Mouse (Mus musculus) ZHBTc4 (cell line): ENCODE results near the gene Ccm2.

Experiments used
- DNase-seq: peaks from one replicate; pipeline ENCODE4 v3.0.0-alpha.2; 2011; ENCODE audit warnings: low read depth, low spot score

Ccm2 gene

GRCm38 (mm10) chr11:6580065-6580750 is 33.5 kb downstream of the Ccm2 start:
- peak; percentile 25 for DNase-seq

GRCm38 (mm10) chr11:6581560-6581959 is 34.9 kb downstream of the Ccm2 start:
- DNase-seq, result no peak

GRCm38 (mm10) chr11:6585748-6586147 is 39.1 kb downstream of the Ccm2 start:
- DNase-seq, result no peak

GRCm38 (mm10) chr11:6586660-6587059 is 40.0 kb downstream of the Ccm2 start:
- no peak for DNase-seq

GRCm38 (mm10) chr11:6587249-6587940 is 40.7 kb downstream of the Ccm2 start:
- DNase-seq, result no peak

DNA sequence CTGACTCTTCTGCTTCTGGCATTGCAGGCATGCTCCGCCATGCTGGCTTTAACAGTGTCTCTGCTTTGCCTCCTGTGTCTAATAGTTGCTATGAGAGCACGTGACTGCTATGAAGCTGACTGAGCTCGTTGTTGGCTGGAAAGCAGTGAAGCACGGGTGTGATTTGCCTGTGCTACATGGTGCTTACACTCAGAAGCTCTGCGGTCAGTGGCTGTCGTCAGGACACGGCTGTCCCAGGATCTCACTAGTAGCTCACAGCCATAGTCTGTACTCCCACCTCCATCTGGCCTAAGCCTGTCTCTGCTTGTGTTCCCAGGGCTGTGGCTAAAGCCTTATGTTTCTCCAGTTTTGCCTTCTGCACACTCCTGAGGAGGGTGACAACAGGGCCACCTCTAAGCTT is 41.6 kb downstream of the Ccm2 start:
- no peak for DNase-seq

- DNase-seq, result no peak
These were observed 43.2 kb downstream of the Ccm2 start for GRCm38 (mm10) chr11:6589838-6590237.

DNA sequence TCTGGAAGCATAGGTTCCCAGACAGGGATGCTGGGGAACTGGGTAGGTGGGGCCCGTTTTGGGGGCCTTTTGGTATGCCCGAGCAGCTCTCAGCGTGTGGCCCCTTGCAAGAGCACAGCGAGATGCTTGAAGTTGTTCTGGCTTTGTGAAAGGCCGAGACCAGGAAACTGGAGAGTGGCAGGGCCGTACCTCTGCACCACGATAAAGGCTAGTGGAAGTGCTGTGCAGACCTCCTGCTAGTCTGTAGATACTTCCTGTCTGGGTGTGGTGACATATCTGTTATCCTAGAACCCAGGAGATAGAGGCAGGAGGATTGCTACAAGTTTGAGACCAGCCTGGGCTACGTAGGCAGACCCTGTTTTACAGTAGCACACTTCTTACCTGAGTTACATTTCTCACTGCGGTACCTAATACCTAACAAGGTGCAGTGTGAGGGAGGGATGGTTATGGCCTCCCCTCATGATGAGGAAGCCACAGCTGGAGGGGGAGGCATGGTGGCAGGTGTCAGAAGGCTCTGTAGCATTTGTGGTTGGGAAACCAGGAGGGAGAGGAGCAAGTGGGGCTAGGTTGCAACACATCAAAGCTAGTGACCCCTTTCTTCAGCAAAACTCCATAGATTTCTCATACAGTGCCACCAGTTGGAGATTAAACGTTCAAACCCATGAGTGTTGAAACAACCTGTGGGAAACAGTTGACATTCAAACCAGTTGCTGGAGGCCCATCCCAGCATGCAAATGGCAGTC is 44.4 kb downstream of the Ccm2 start:
- no peak for DNase-seq

GRCm38 (mm10) chr11:6593406-6593805 is 46.7 kb downstream of the Ccm2 start:
- no peak for DNase-seq

GRCm38 (mm10) chr11:6594845-6595244 is 48.2 kb downstream of the Ccm2 start:
- DNase-seq, result no peak

DNA sequence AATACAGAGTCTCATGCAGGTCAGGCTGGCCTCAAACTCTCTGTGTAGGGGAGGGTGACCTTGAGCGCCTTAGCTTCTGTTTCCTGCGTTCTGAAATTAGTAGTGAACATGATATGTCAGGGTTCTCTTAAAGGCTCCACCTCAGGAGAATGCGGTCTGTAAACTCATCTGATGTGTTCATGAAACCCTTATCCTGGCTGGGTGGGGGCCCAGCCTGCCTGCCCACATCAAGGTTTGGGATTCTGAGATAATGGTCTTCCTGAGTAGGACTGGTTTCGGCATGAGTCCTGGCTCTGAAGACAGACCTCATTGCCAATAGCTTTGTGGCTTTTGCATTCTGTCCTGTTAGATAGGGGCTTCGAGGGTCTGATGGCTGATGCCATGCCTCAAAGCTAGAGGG is 48.7 kb downstream of the Ccm2 start:
- DNase-seq, result no peak

GRCm38 (mm10) chr11:6596205-6596604 is 49.5 kb downstream of the Ccm2 start:
- DNase-seq, result no peak

GRCm38 (mm10) chr11:6596616-6597015 is 49.9 kb downstream of the Ccm2 start:
- no peak for DNase-seq

- DNase-seq, result no peak
These were observed 50.8 kb downstream of the Ccm2 start for GRCm38 (mm10) chr11:6597523-6597922.

DNA sequence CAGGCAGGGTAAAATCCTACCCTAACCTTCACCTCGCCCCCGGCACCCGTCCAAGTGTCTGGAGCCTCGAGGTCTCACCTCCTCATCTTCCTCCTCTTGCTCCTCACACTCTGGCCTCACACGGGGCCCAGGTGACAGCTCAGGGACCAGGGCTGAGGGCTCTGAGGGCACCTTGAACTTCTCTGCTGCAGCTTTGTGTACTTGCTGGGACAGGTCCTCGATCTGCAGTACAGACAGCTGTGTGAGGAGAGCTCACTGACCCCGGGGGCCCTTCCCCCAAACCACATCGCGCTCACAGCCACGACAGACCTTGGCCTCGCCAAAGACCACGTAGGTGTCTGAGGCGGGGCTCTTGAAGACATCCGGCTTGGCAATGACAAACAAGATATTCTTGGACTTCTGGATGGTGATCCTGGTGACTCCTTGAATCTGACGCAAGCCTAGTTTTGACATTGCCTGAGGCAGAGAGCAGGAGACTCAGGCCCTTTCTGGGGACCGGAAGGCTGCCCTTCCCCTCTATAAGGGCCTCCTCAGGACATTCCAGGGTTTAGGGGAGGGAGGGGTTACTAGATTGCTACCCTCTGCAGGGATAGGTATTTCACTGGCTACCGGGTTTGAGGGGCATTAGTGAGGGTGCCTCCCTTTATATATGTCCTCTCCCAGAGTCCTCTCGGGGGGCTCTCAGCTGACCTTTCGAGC is 51.7 kb downstream of the Ccm2 start:
- no peak for DNase-seq

GRCm38 (mm10) chr11:6599011-6599681 is 52.5 kb downstream of the Ccm2 start:
- DNase-seq, result no peak

DNA sequence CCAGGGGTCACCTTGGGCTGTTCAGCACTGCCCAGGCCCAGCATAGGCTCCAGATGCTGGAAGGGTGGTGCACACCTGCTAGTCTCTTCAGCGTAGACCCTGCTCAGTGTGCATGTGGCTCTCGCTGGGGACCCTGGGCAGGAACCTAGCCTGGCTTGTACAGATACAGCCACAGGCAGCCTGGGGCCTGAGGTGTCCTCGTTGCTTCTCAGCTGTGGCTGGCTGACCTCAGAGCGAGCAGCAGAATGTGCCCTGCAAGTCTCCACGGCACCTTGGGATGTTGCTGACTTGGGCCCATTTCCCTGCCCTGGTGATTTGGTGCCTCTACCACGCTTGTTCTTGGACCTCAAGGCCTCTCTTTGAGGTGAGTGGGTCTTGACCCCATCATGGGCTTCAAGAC is 53.1 kb downstream of the Ccm2 start:
- no peak for DNase-seq

GRCm38 (mm10) chr11:6600284-6600944 is 53.7 kb downstream of the Ccm2 start:
- DNase-seq, result no peak

DNA sequence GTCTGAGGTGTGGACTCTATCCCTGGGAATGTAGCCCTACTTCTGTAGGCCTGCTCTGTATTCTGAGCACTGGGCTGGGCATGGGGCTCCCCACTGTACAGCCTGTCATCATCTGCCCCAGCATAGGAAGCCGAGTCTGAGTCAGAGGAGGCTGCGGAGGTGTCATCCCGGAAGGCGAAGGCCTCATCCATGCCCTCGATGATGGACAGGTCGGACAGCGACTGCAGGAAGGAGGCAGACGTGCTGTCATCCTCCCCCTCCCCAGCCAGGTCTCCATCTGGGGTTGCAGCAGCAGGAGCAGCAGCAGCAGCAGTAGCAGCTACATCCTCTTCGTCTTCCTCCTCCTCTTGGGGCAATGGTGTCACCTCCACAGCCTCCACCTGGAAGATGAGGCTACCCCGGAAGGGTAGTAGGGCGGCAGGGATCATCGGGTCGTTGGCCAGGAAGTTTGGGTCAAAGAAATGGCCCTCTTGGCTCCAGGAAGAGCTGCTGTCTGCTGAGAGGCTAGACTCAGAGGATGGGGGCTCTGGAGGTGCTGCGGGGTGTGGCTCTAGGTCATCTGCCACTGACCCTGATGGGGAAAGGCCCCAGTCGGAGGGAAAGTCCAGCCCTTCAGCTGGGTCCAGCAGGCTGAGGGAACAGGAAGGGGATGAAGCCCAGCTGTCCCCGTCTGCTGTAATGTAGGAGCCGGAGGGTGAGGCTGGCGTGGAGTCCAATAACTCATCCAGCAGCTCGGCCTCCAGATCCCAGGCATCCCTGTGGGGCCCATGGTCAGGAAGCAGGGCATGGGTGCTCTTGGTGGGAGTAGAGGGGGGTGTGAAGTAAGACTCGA is 55.2 kb downstream of the Ccm2 start:
- no peak for DNase-seq

DNA sequence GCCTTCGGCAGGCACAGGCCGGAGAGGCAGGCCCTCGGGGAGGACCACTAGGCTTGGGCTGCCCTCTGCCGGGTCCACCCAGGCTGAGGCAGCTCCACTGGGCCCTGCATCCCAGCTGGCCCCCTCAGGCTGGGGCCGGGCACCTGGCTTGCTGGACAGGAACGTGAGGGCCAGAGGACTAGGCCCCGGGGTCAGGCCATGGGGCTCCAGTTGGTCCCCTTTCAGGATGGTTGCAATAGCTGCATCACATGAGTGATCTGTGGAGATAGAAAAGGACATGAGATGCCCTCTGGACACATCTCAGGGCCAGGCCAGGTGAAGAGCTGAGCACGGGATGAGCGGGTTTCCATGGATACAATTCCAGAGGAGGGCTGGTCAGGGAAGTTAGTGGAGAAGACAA is 56.0 kb downstream of the Ccm2 start:
- no peak for DNase-seq
